Mouse (Mus musculus) ovary, adult 2 months (tissue): Measurements from ENCODE around the gene Lcn3. TPM values are rescaled to one million over a fixed set of nuclear protein-coding genes. Genes with fewer than 3 reads are reported as not detected.

Source experiments
- polyA plus RNA-seq: library from polyadenylated mRNA; depleted of rRNA; stranded (reverse); fragments of >200 nt; gene quantifications from 2 replicates; pipeline ENCODE4 v1.2.3, GENCODE M21; 2012; rRNA removed

Lcn3 gene
- polyA plus RNA-seq, result not detected in 2 replicates

DNA sequence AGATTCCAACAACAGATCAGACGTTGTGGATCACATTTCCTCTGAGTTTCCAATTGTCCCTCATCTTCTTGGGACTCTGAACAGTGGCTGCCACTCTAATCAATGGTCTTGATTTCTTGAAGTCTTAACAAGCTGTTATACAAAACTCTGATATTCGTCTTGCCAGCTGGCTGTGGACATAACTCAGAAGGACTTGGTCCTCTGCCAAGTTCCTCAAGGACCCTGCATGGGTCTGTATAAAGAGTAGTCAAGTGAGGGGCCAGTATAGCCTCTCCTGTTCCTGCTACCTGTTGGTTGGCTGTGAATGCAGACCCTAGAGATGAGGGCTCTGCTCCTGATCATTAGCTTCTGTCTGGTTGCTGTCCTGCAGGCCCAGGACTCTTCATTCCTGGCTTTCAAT is at the start of gene Lcn3:
TSS of gene Lcn3 (plus strand) at position 301 of the 400 bp plus-strand sequence.

DNA sequence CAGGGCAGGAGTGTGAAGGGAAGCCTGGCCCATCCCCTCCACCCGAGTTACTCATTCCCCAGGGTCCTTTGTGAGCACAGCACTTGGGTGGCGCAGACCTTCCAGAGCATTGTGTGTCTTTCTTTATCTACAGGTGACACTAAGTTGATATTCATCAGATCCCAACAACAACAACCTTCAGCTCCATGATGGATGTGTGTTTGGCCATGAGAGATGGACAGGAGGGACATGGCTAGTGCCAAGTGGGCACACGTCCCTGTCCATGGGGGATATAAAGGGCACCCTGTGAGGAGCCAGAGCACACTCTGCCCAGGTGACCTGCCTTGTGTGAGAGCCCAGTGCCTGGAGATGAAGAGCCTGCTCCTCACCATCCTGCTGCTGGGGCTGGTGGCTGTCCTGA is 28.7 kb upstream of the Lcn3 start, which contains the start of gene Obp2b:
TSS of gene Obp2b (plus strand) at position 301 of the 400 bp plus-strand sequence.

GRCm38 (mm10) chr2:25776717-25777116 is 11.3 kb downstream of the Lcn3 start, which contains the start of gene Lcn11:
TSS of gene Lcn11 (plus strand) at chr2:25777017.

GRCm38 (mm10) chr2:25781957-25782356 is 16.6 kb downstream of the Lcn3 start, which contains the start of gene Gm13539:
TSS of gene Gm13539 (plus strand) at chr2:25782257.

GRCm38 (mm10) chr2:25815748-25816147 is 50.4 kb downstream of the Lcn3 start, which contains the start of gene Glt6d1:
TSS of gene Glt6d1 (minus strand) at chr2:25815848.

Other genes with a start within 250 kb of the Lcn3 start
- 19.3 and 21.8 TPM in 2 replicates for gene Traf2, start 218.6 kb upstream of the Lcn3 start, polyA plus RNA-seq
- gene Edf1, start 207.7 kb upstream of the Lcn3 start, polyA plus RNA-seq, result 124 and 162 TPM in 2 replicates
- gene Mamdc4, start 190.7 kb upstream of the Lcn3 start, polyA plus RNA-seq, result 20.7 and 30.4 TPM in 2 replicates
- gene Phpt1, start 190.3 kb upstream of the Lcn3 start, polyA plus RNA-seq, result 73.9 and 105 TPM in 2 replicates
- 8.4 and 10.4 TPM in 2 replicates for gene Ajm1, start 183.8 kb upstream of the Lcn3 start, polyA plus RNA-seq
- 123 and 169 TPM in 2 replicates for gene Rabl6, start 157.0 kb upstream of the Lcn3 start, polyA plus RNA-seq
- not detected in 2 replicates for gene Ccdc183, start 147.9 kb upstream of the Lcn3 start, polyA plus RNA-seq
- 22.5 and 36.2 TPM in 2 replicates for gene Tmem141, start 143.6 kb upstream of the Lcn3 start, polyA plus RNA-seq
- gene Fcna, start 137.5 kb upstream of the Lcn3 start, polyA plus RNA-seq, result 1.2 and 1.8 TPM in 2 replicates
- gene Lcn8, start 112.4 kb upstream of the Lcn3 start, polyA plus RNA-seq, result not detected in 2 replicates
- not detected in 2 replicates for gene Lcn5, start 107.6 kb upstream of the Lcn3 start, polyA plus RNA-seq
- not detected in 2 replicates for gene Lcn6, start 88.8 kb upstream of the Lcn3 start, polyA plus RNA-seq
- gene Lcn10, start 82.8 kb upstream of the Lcn3 start, polyA plus RNA-seq, result not detected in 2 replicates
- not detected in 2 replicates for gene Obp2a, start 65.5 kb upstream of the Lcn3 start, polyA plus RNA-seq
- 98.8 and 103 TPM in 2 replicates for gene Bmyc, start 58.8 kb upstream of the Lcn3 start, polyA plus RNA-seq
- gene Obp2b, start 28.6 kb upstream of the Lcn3 start, polyA plus RNA-seq, result not detected in 2 replicates
- not detected in 2 replicates for gene Lcn11, start 11.4 kb downstream of the Lcn3 start, polyA plus RNA-seq
- not detected in 2 replicates for gene Gm13539, start 16.7 kb downstream of the Lcn3 start, polyA plus RNA-seq
- gene Glt6d1, start 50.3 kb downstream of the Lcn3 start, polyA plus RNA-seq, result not detected in 2 replicates
- not detected in 2 replicates for gene Lcn9, start 57.6 kb downstream of the Lcn3 start, polyA plus RNA-seq
- gene Sohlh1, start 81.7 kb downstream of the Lcn3 start, polyA plus RNA-seq, result 4.8 and 5.7 TPM in 2 replicates
- gene Kcnt1, start 98.2 kb downstream of the Lcn3 start, polyA plus RNA-seq, result 57.9 and 61.4 TPM in 2 replicates
- gene Camsap1, start 217.7 kb downstream of the Lcn3 start, polyA plus RNA-seq, result 12.8 and 18.2 TPM in 2 replicates